Mouse (Mus musculus) hindbrain, embryonic 14.5 days (tissue): ENCODE measurements around the gene Ppp2r5c. TPM values are rescaled to one million over a fixed set of nuclear protein-coding genes. Genes with fewer than 3 reads are reported as not detected.

Experiments
- ATAC-seq: fragments of 200-750 bp; cut with Nextera tagmentation; 2 replicates; pipeline ENCODE4 v1.8.0; 2017; ENCODE audit warnings: moderate number of reproducible peaks, mild to moderate bottlenecking, moderate TSS enrichment, moderate library complexity; ENCODE audit not compliant: low FRiP score
- DNase-seq: peaks from one replicate; pipeline ENCODE4 v3.0.0-alpha.2; 2015; ENCODE audit warnings: low spot score
- H3K27ac ChIP-seq: fragments of 300-500 bp; sonication (generic); 2 replicates; pipeline ENCODE4 v1.5.1; 2014; ENCODE audit warnings: mild to moderate bottlenecking, moderate library complexity
- H3K27me3 ChIP-seq: fragments of 300-500 bp; sonication (generic); 2 replicates; pipeline ENCODE4 v1.6.1; 2014; ENCODE audit warnings: mild to moderate bottlenecking, low read length, mixed read lengths; ENCODE audit not compliant: control insufficient read depth, insufficient read depth
- H3K36me3 ChIP-seq: fragments of 300-500 bp; sonication (generic); replicated peaks from 2 replicates; pipeline ENCODE4 v1.6.1; 2014; ENCODE audit not compliant: control insufficient read depth, insufficient read depth
- H3K4me1 ChIP-seq: fragments of 300-500 bp; sonication (generic); replicated peaks from 2 replicates; pipeline ENCODE4 v1.6.1; 2014; ENCODE audit warnings: antibody characterized with exemption, low read length, mixed read lengths; ENCODE audit not compliant: control insufficient read depth, insufficient read depth
- H3K4me2 ChIP-seq: fragments of 300-500 bp; sonication (generic); replicated peaks from 2 replicates; pipeline ENCODE4 v1.6.1; 2014; ENCODE audit warnings: mild to moderate bottlenecking, moderate library complexity
- H3K4me3 ChIP-seq: fragments of 300-500 bp; sonication (generic); replicated peaks from 2 replicates; pipeline ENCODE4 v1.5.1; 2014; ENCODE audit warnings: mild to moderate bottlenecking, low read length
- H3K9ac ChIP-seq: fragments of 300-500 bp; sonication (generic); 2 replicates; pipeline ENCODE4 v1.6.1; 2014
- H3K9me3 ChIP-seq: fragments of 300-500 bp; sonication (generic); 2 replicates; pipeline ENCODE4 v1.6.1; 2016; ENCODE audit warnings: low read length; ENCODE audit not compliant: control insufficient read depth
- WGBS: fragments of 180-500 bp; shearing (Covaris S2); extraction: QIAGEN DNeasy Blood & Tissue Kit; methylation state at CpG from one replicate; pipeline ENCODE4 v1.1.7; 2014; 5-methylcytosine and 5-hydroxymethylcytosine counted together
- polyA plus RNA-seq: library from polyadenylated mRNA; unstranded; fragments of >200 nt; fragmentation: Nextera tagmentation; extraction: Ambion mirVana; gene quantifications from 2 replicates; pipeline ENCODE4 v1.2.1, GENCODE M21; 2014

Gene Ppp2r5c
- polyA plus RNA-seq, 1 experiment from 2014 or later: 163 TPM

DNA sequence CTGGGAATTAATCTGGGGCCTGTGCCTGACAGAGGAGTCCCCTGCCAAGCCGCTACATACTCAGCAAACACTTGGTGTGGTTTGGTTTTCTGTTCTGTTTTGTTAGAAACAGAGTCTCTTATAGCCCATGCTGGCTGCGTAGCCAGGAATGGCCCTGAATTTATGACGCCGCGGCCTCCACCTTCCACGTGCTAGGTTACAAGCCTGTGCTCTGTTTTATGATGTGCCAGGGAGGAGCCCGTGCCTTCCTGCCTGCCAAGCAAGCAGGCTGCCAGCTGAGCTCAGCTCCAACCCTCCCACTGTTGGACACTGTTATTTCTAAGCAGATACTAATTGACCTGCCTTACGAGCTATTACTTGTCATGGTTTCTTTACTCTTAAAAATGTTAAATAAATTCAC, 90.8 kb downstream of the Ppp2r5c start:
- Histone ChIP-seq H3K4me1 (no peaks in the 10 kb centered on the region; the same call in 1 of the 2 replicates), H3K4me3 (no peak overlapping the region), H3K36me3 (no peaks in the 10 kb centered on the region), H3K9ac (no peak overlapping the region), H3K27ac (no peak overlapping the region), H3K9me3 (no peaks in the 10 kb centered on the region), H3K27me3 (no peaks in the 10 kb centered on the region), H3K4me2 (no peak overlapping the region)
- no peak for ATAC-seq
- no peak for DNase-seq
- 78% methylated on average over 8 of the region's 8 CpGs for WGBS

DNA sequence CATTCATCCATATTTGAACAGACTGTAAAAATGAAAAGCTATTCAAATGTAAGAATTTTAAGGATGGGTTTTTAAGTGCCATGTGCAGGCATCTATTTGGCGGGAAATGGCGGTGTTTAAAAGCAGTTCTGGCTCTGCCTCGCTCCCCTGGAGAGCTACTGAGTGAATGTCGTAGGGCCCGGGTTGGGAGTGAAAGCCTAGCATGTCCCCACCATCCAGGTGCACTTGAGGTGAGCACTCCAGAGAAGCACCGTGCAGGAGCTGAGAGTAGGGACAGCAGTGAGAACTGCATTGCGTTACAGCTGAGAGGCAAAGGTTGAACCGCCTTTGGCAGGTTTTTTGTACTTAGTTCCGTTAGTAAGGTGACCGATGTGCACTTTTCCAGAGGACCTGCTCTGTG, 92.4 kb downstream of the Ppp2r5c start:
- Histone ChIP-seq H3K4me2 (no peak overlapping the region), H3K9me3 (no peaks in the 10 kb centered on the region), H3K27me3 (no peaks in the 10 kb centered on the region), H3K27ac (no peak overlapping the region), H3K4me1 (no peaks in the 10 kb centered on the region; the same call in 1 of the 2 replicates), H3K9ac (no peak overlapping the region), H3K36me3 (peaks cover 3% of the 10 kb centered on the region; the same call in 1 of the 2 replicates), H3K4me3 (no peak overlapping the region)
- DNase-seq: no peak
- ATAC-seq: no peak
- 95% methylated on average over 10 of the region's 10 CpGs for WGBS

DNA sequence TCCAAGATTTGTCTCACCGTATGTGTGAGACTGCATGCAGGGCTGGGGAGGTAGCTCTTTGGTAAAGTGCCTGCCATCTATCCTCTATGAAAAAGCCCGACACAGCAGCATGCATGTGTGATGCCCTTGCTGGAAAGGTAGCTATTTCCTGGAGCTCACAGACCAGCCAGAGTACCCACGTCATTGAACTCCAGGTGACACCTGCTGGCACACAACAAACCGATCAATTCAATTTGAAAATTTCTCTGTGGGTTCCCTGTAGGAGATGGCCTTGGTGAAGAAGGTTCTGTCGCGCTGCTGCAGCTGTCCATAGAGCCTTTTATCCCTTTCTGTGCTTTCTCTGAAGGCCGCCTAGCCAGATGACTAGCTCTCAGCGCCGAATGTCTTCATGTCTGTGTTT, 92.9 kb downstream of the Ppp2r5c start:
- ATAC-seq (no peak), DNase-seq (no peak)
- no peak overlapping the region for H3K9ac ChIP-seq
- 83% methylated on average over 9 of the region's 9 CpGs for WGBS
- H3K27me3 ChIP-seq: no peaks in the 10 kb centered on the region
- no peaks in the 10 kb centered on the region; the same call in 1 of the 2 replicates for H3K4me1 ChIP-seq
- H3K4me3 ChIP-seq: no peak overlapping the region
- no peaks in the 10 kb centered on the region for H3K9me3 ChIP-seq
- no peak overlapping the region for H3K27ac ChIP-seq
- H3K36me3 ChIP-seq: peaks cover 3% of the 10 kb centered on the region; the same call in 1 of the 2 replicates
- H3K4me2 ChIP-seq: no peak overlapping the region

DNA sequence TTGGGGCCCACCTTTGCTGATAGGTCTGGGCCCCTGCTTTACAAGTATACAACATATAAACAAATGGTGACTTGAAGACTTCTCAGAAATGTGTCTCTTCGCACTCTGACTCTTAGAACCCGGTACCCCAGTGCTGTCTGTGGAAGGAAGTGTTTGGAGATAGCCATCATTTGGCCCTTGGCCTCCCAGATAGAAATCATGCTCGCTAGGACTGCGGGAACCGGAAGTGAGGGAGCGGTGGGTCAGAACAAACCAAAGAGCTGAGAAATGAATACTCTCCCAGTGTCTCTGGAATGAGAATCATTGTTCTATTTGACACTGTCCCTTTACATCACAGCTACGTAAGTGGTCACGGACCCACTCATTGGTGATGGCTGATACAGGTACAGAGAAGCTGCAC, 93.4 kb downstream of the Ppp2r5c start:
- WGBS: 93% methylated on average over 8 of the region's 8 CpGs
- Histone ChIP-seq H3K27ac (no peak overlapping the region), H3K4me3 (no peak overlapping the region), H3K9me3 (no peaks in the 10 kb centered on the region), H3K36me3 (peaks cover 3% of the 10 kb centered on the region; the same call in 1 of the 2 replicates), H3K4me2 (no peak overlapping the region), H3K4me1 (no peaks in the 10 kb centered on the region), H3K27me3 (no peaks in the 10 kb centered on the region), H3K9ac (no peak overlapping the region)
- no peak for ATAC-seq
- no peak for DNase-seq

DNA sequence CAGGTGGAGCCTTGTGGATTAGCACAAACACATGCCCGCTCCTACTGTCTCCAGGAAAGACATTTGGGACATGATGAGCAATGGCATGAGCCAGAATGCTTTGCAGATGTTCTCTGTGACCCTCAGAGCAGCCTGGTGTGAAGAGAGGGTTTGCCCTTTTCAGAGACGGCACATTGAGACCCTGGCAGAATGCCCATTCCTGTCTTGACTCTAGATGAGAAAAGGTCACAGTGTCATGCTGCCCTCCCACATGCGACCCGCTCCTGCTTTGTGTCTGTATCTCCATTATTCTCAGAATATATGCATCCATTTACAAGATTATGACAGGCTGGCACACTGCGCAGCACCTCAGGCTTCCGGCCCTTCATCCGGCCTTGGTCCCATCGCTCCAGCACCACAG, 94.1 kb downstream of the Ppp2r5c start:
- DNase-seq: no peak
- no peak overlapping the region for H3K4me3 ChIP-seq
- H3K4me2 ChIP-seq: no peak overlapping the region
- H3K4me1 ChIP-seq: no peaks in the 10 kb centered on the region
- no peak overlapping the region for H3K9ac ChIP-seq
- peaks cover 8% of the 10 kb centered on the region for H3K36me3 ChIP-seq
- no peaks in the 10 kb centered on the region for H3K27me3 ChIP-seq
- H3K27ac ChIP-seq: no peak overlapping the region
- no peaks in the 10 kb centered on the region for H3K9me3 ChIP-seq
- WGBS: 62% methylated on average over 8 of the region's 8 CpGs
- ATAC-seq: no peak

DNA sequence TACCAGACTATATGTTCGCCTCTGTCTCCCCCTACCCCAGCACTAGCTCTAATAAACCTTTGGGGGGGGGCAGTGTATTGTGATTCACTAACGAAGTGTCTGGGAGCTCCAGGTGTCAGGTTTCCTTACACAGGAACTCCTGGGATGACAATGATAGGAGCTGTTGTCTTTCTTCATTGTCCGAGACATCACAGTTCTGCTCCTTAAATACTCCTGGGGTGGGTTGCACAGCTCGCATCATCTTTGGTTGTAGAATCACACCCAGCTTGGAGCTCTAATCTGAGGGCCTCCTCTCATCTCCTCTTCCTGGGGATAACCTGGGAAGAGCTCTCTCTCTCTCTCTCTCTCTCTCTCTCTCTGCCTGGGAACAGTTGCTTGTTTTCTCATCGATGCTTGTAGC, 94.6 kb downstream of the Ppp2r5c start:
- no peak overlapping the region for H3K4me2 ChIP-seq
- no peak overlapping the region for H3K9ac ChIP-seq
- no peak overlapping the region for H3K27ac ChIP-seq
- no peaks in the 10 kb centered on the region for H3K9me3 ChIP-seq
- H3K36me3 ChIP-seq: peaks cover 13% of the 10 kb centered on the region
- 77% methylated on average over 5 of the region's 5 CpGs for WGBS
- H3K4me3 ChIP-seq: no peak overlapping the region
- no peaks in the 10 kb centered on the region for H3K4me1 ChIP-seq
- ATAC-seq (no peak), DNase-seq (no peak)
- no peaks in the 10 kb centered on the region for H3K27me3 ChIP-seq

DNA sequence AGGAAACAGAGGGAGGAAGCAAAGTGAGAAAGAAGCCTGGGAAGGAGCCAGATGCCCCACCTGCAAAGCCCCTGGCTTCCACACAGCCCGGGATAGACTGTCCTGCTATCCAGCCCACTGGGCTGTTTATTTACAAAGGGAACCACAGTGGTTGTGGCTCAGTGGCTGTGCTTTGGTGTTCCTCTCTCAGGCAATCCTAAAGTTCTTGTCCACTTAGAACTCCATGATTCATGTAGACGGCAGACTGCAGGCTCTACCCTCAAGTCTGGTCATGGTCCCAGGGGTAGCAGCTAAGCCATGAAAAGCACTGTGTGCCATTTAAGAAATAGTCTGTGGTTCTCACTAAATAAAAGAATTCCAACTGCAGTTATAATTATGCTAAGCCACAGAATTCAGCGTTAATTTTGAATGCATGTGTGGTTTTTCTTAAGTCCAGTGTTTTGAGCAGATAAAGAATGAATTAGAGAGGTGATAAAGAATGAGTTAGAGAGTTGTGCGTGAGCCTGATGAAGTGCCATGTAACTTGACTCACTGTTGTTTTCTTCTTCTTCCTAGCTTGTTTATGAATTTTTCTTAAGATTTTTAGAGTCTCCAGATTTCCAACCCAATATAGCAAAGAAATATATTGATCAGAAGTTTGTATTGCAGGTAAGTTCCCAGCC, 98.3 kb downstream of the Ppp2r5c start:
- peaks cover 43% of the 10 kb centered on the region for H3K36me3 ChIP-seq
- H3K4me2 ChIP-seq: no peak overlapping the region
- ATAC-seq (no peak), DNase-seq (no peak)
- 97% methylated on average over 4 of the region's 4 CpGs for WGBS
- no peaks in the 10 kb centered on the region for H3K9me3 ChIP-seq
- H3K4me3 ChIP-seq: no peak overlapping the region
- H3K9ac ChIP-seq: no peak overlapping the region
- H3K4me1 ChIP-seq: no peaks in the 10 kb centered on the region
- no peaks in the 10 kb centered on the region for H3K27me3 ChIP-seq
- H3K27ac ChIP-seq: no peak overlapping the region

DNA sequence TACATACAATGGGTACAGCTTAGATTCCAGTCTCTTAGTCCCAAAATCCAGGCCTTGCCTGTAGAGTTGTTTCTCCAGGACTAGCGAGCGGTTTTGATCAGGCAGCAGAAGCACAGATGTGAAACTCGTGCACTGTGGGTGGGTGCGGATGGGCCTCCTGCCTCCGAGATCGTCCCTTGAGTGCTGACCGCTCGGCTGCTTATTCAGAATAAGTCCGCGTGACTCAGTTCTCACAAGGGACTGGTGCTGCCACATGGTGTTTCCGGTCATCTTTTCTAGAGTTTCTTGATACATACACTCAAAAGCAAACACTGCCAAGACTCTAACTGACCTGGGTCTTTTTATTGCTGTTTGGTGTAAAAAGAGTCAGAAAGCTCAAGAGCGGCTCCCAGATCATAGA, 100.7 kb downstream of the Ppp2r5c start:
- H3K27me3 ChIP-seq: no peaks in the 10 kb centered on the region
- H3K27ac ChIP-seq: no peak overlapping the region
- H3K4me3 ChIP-seq: no peak overlapping the region
- H3K4me1 ChIP-seq: no peaks in the 10 kb centered on the region
- no peak for ATAC-seq
- H3K9me3 ChIP-seq: no peaks in the 10 kb centered on the region
- 93% methylated on average over 12 of the region's 12 CpGs for WGBS
- H3K9ac ChIP-seq: no peak overlapping the region
- no peak for DNase-seq
- peaks cover 64% of the 10 kb centered on the region for H3K36me3 ChIP-seq
- no peak overlapping the region for H3K4me2 ChIP-seq

DNA sequence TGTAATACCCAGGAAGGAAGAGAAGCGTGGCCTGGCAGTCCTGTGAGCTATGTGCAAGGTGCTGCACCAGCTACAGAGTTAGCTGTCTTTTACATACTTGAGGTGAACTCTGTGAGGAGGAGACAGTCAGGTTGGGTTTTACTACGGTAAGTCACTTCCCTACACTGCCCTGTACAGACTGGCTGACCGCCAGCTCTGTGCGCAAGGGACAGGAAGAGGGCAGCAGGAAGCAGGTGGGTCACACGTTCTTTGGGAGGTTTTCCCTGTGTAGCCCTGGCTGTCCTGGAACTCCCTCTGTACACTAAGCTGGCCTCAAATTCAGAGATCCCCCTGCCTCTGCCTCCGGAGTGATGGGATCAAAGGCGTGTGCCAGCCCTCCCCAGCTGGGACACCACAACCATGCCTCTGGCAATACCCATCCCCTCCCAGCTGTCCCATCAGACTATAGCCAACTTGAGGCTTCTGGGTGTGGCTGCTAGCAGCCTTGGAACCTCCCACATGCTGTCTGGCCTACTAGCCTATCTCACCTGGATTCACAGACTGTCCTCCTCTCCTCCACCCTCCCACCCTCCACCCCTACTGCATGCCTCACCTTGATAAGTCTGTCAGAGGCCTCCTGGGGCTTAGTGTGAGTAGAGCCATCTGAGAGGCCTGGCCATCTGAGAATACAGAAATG, 102.7 kb downstream of the Ppp2r5c start:
- DNase-seq: no peak
- Histone ChIP-seq H3K4me1 (no peaks in the 10 kb centered on the region), H3K4me2 (no peak overlapping the region), H3K9me3 (no peaks in the 10 kb centered on the region), H3K4me3 (no peak overlapping the region), H3K27me3 (no peaks in the 10 kb centered on the region), H3K27ac (no peak overlapping the region), H3K9ac (no peak overlapping the region), H3K36me3 (peaks cover 80% of the 10 kb centered on the region)
- ATAC-seq: no peak
- 91% methylated on average over 7 of the region's 7 CpGs for WGBS
